Mouse (Mus musculus) granulocyte monocyte progenitor cell, adult 5-6 weeks (primary cell): ENCODE data around the gene Chmp5. TPM values are rescaled to one million over a fixed set of nuclear protein-coding genes. Genes with fewer than 3 reads are reported as not detected.

Source experiments
- ATAC-seq: replicated peaks from 2 replicates; pipeline ENCODE4 v1.8.0; 2016; ENCODE audit warnings: mild to moderate bottlenecking, moderate TSS enrichment, inconsistent platforms; ENCODE audit not compliant: poor library complexity, severe bottlenecking
- total RNA-seq, 2 experiments: library from RNA; stranded (forward) in 1 of 2; stranded (reverse) in 1 of 2; fragments of 200-712, 200-1000 nt in 1 of 2; fragments of >200 nt in 1 of 2; fragmentation: Nextera tagmentation in 1 of 2; gene quantifications; 2 replicates each; pipeline ENCODE4 v1.2.3; 2014 to 2017

Gene Chmp5
- total RNA-seq, 2 experiments from 2014 or later = 35.6 to 57.8 TPM

GRCm38 (mm10) chr4:41000842-41001639 lies 52.8 kb downstream of the Chmp5 start:
- no peak for ATAC-seq

- no peak for ATAC-seq
Observed at GRCm38 (mm10) chr4:41013351-41013750, 65.1 kb downstream of the Chmp5 start.

Other genes with a start within 250 kb of the Chmp5 start
- 12.7 and 18.9 TPM in 2 replicates for gene Aptx, start 245.2 kb upstream of the Chmp5 start, total RNA-seq (2014; fragmentation: Nextera tagmentation)
- 12.2 and 19.9 TPM in 2 replicates for gene Aptx, start 245.2 kb upstream of the Chmp5 start, total RNA-seq (2017)
- gene Dnaja1, start 226.3 kb upstream of the Chmp5 start, total RNA-seq (2014; fragmentation: Nextera tagmentation) = 127 and 128 TPM in 2 replicates
- gene Dnaja1, start 226.3 kb upstream of the Chmp5 start, total RNA-seq (2017) = 338 and 392 TPM in 2 replicates
- gene Smu1, start 190.5 kb upstream of the Chmp5 start, total RNA-seq (2014; fragmentation: Nextera tagmentation) = 79.7 and 86.6 TPM in 2 replicates
- 136 and 154 TPM in 2 replicates for gene Smu1, start 190.5 kb upstream of the Chmp5 start, total RNA-seq (2017)
- gene B4galt1, start 94.4 kb upstream of the Chmp5 start, total RNA-seq (2014; fragmentation: Nextera tagmentation) = 74.8 and 78.1 TPM in 2 replicates
- 45.0 and 45.5 TPM in 2 replicates for gene B4galt1, start 94.4 kb upstream of the Chmp5 start, total RNA-seq (2017)
- gene Spink4, start 28.4 kb upstream of the Chmp5 start, total RNA-seq (2014; fragmentation: Nextera tagmentation) = not detected in 2 replicates
- gene Spink4, start 28.4 kb upstream of the Chmp5 start, total RNA-seq (2017) = not detected in 2 replicates
- gene Bag1, start 113 bp upstream of the Chmp5 start, total RNA-seq (2014; fragmentation: Nextera tagmentation) = 135 and 146 TPM in 2 replicates
- gene Bag1, start 113 bp upstream of the Chmp5 start, total RNA-seq (2017) = 325 and 367 TPM in 2 replicates
- gene Nfx1, start 22.5 kb downstream of the Chmp5 start, total RNA-seq (2014; fragmentation: Nextera tagmentation) = 60.0 and 67.3 TPM in 2 replicates
- 63.7 and 66.7 TPM in 2 replicates for gene Nfx1, start 22.5 kb downstream of the Chmp5 start, total RNA-seq (2017)
- gene Aqp7, start 99.7 kb downstream of the Chmp5 start, total RNA-seq (2014; fragmentation: Nextera tagmentation) = not detected in 2 replicates
- gene Aqp7, start 99.7 kb downstream of the Chmp5 start, total RNA-seq (2017) = not detected in 2 replicates
- not detected in 2 replicates for gene Aqp3, start 149.8 kb downstream of the Chmp5 start, total RNA-seq (2014; fragmentation: Nextera tagmentation)
- gene Aqp3, start 149.8 kb downstream of the Chmp5 start, total RNA-seq (2017) = not detected in 2 replicates
- gene Nol6, start 176.0 kb downstream of the Chmp5 start, total RNA-seq (2014; fragmentation: Nextera tagmentation) = 33.0 and 37.3 TPM in 2 replicates
- 22.4 and 45.9 TPM in 2 replicates for gene Nol6, start 176.0 kb downstream of the Chmp5 start, total RNA-seq (2017)
- gene Ube2r2, start 187.3 kb downstream of the Chmp5 start, total RNA-seq (2014; fragmentation: Nextera tagmentation) = 135 and 142 TPM in 2 replicates
- 26.7 and 28.1 TPM in 2 replicates for gene Ube2r2, start 187.3 kb downstream of the Chmp5 start, total RNA-seq (2017)